Mouse (Mus musculus): Measurements from ENCODE around the gene Fut8.
"Not testable (repeated sequence)": the region's sequence is repeated elsewhere in the genome, so short reads cannot be mapped to it uniquely, and the experiment has no call there.

Gene Fut8

GRCm38 (mm10) chr12:77502243-77502642 lies 264.3 kb downstream of the Fut8 start:
- DNase-seq = peak in 1 of 2 experiments; percentile 19

GRCm38 (mm10) chr12:77505431-77505830 lies 267.5 kb downstream of the Fut8 start:
- no peak for DNase-seq

- DNase-seq = no peak
These were observed 269.8 kb downstream of the Fut8 start for GRCm38 (mm10) chr12:77507770-77508169.

- no peak for DNase-seq
These were observed 272.8 kb downstream of the Fut8 start for GRCm38 (mm10) chr12:77510758-77511157.

GRCm38 (mm10) chr12:77511206-77511605 lies 273.3 kb downstream of the Fut8 start:
- DNase-seq = no peak

GRCm38 (mm10) chr12:77511631-77512030 lies 273.7 kb downstream of the Fut8 start:
- no peak for DNase-seq

- DNase-seq = no peak
These were observed 278.9 kb downstream of the Fut8 start for GRCm38 (mm10) chr12:77516805-77517204.

GRCm38 (mm10) chr12:77517691-77518090 lies 279.8 kb downstream of the Fut8 start:
- no peak for DNase-seq

- DNase-seq = no peak
These were observed 281.7 kb downstream of the Fut8 start for GRCm38 (mm10) chr12:77519534-77520102.

GRCm38 (mm10) chr12:77524014-77524413 lies 286.1 kb downstream of the Fut8 start:
- not testable (repeated sequence) for DNase-seq
